Mouse (Mus musculus) forebrain, embryonic 15.5 days (tissue): Measurements from ENCODE around the gene Xiap. TPM values are rescaled to one million over a fixed set of nuclear protein-coding genes. Genes with fewer than 3 reads are reported as not detected.

Experiments
- ATAC-seq: fragments of 200-750 bp; cut with Nextera tagmentation; replicated peaks from 2 replicates; pipeline ENCODE4 v1.8.0; 2017; ENCODE audit warnings: mild to moderate bottlenecking, moderate TSS enrichment, moderate library complexity
- H3K27ac ChIP-seq: fragments of 300-500 bp; sonication (generic); replicated peaks from 2 replicates; pipeline ENCODE4 v1.5.1; 2015; ENCODE audit warnings: mild to moderate bottlenecking, inconsistent platforms
- H3K27me3 ChIP-seq: fragments of 300-500 bp; sonication (generic); 2 replicates; pipeline ENCODE4 v1.6.1; 2015; ENCODE audit warnings: inconsistent platforms
- H3K36me3 ChIP-seq: fragments of 300-500 bp; sonication (generic); 2 replicates; pipeline ENCODE4 v1.6.1; 2015; ENCODE audit warnings: mild to moderate bottlenecking, inconsistent platforms
- H3K4me1 ChIP-seq: fragments of 300-500 bp; sonication (generic); 2 replicates; pipeline ENCODE4 v1.6.1; 2015; ENCODE audit warnings: inconsistent platforms
- H3K4me2 ChIP-seq: fragments of 300-500 bp; sonication (generic); replicated peaks from 2 replicates; pipeline ENCODE4 v1.6.1; 2015; ENCODE audit warnings: mild to moderate bottlenecking, inconsistent platforms
- H3K4me3 ChIP-seq: fragments of 300-500 bp; sonication (generic); 2 replicates; pipeline ENCODE4 v1.5.1; 2015; ENCODE audit warnings: mild to moderate bottlenecking, inconsistent platforms
- H3K9ac ChIP-seq: fragments of 300-500 bp; sonication (generic); replicated peaks from 2 replicates; pipeline ENCODE4 v1.6.1; 2015; ENCODE audit warnings: mild to moderate bottlenecking, inconsistent platforms
- H3K9me3 ChIP-seq: fragments of 300-500 bp; sonication (generic); 2 replicates; pipeline ENCODE4 v1.6.1; 2016; ENCODE audit warnings: inconsistent platforms
- WGBS: fragments of 180-500 bp; shearing (Covaris S2); methylation state at CpG from one replicate; pipeline ENCODE4 v1.1.7; 2015; ENCODE audit warnings: mixed read lengths; 5-methylcytosine and 5-hydroxymethylcytosine counted together
- polyA plus RNA-seq: library from polyadenylated mRNA; unstranded; fragments of >200 nt; fragmentation: Nextera tagmentation; extraction: Ambion mirVana; gene quantifications from 2 replicates; pipeline ENCODE4 v1.2.1, GENCODE M21; 2015

Gene Xiap
- polyA plus RNA-seq, 1 experiment from 2014 or later: 9.6 TPM

- Histone ChIP-seq H3K27ac (peak overlapping the region; percentile 99), H3K4me3 (peak overlapping the region; percentile 63), H3K9me3 (no peaks in the 10 kb centered on the region), H3K27me3 (no peaks in the 10 kb centered on the region), H3K4me1 (peaks cover 12% of the 10 kb centered on the region; the same call in 1 of the 2 replicates), H3K4me2 (peak overlapping the region; percentile 42), H3K9ac (peak overlapping the region; percentile 55), H3K36me3 (no peaks in the 10 kb centered on the region)
- no peak for ATAC-seq
- 23% methylated on average over 25 of the region's 25 CpGs for WGBS
These were observed 91.7 kb downstream of the Xiap start for GRCm38 (mm10) chrX:42151024-42151754.

- Histone ChIP-seq H3K4me3 (peak overlapping the region; percentile 63), H3K36me3 (no peaks in the 10 kb centered on the region), H3K4me1 (peaks cover 12% of the 10 kb centered on the region; the same call in 1 of the 2 replicates), H3K9me3 (no peaks in the 10 kb centered on the region), H3K4me2 (peak overlapping the region; percentile 42), H3K9ac (peak overlapping the region; percentile 55), H3K27ac (peak overlapping the region; percentile 99), H3K27me3 (no peaks in the 10 kb centered on the region)
- 26% methylated on average over 17 of the region's 17 CpGs for WGBS
- peak; percentile 55 for ATAC-seq
These were observed 92.5 kb downstream of the Xiap start for GRCm38 (mm10) chrX:42151903-42152369.

GRCm38 (mm10) chrX:42153056-42153455 is 93.6 kb downstream of the Xiap start:
- H3K4me2 ChIP-seq: peak overlapping the region; percentile 42
- ATAC-seq: no peak
- 27% methylated on average over 4 of the region's 4 CpGs for WGBS
- H3K36me3 ChIP-seq: no peaks in the 10 kb centered on the region
- H3K27me3 ChIP-seq: no peaks in the 10 kb centered on the region
- H3K9ac ChIP-seq: no peak overlapping the region
- peaks cover 12% of the 10 kb centered on the region; the same call in 1 of the 2 replicates for H3K4me1 ChIP-seq
- peak overlapping the region; percentile 63 for H3K4me3 ChIP-seq
- no peak overlapping the region for H3K27ac ChIP-seq
- H3K9me3 ChIP-seq: no peaks in the 10 kb centered on the region

Other genes with a start within 250 kb of the Xiap start
- 97.1 and 111 TPM in 2 replicates for gene Thoc2, start 139.0 kb upstream of the Xiap start, polyA plus RNA-seq
- 31.4 and 33.0 TPM in 2 replicates for gene Stag2, start 89.6 kb downstream of the Xiap start, polyA plus RNA-seq